Mouse (Mus musculus) heart, adult 8-10 months (tissue): ENCODE measurements around the gene Olfr1412. TPM values are rescaled to one million over a fixed set of nuclear protein-coding genes. Genes with fewer than 3 reads are reported as not detected.

Experiments
- DNase-seq: peaks from one replicate; pipeline ENCODE4 v3.0.0; 2022; ENCODE audit warnings: low spot score
- total RNA-seq, 4 experiments: library from RNA; stranded (reverse); gene quantifications; 2 replicates each; pipeline ENCODE4 v1.2.4; 2022

Gene Olfr1412
- total RNA-seq, 4 experiments from 2014 or later = not detected

GRCm38 (mm10) chr1:92637501-92638172, 52.1 kb downstream of the Olfr1412 start:
- no peak for DNase-seq

GRCm38 (mm10) chr1:92638181-92638580, 52.6 kb downstream of the Olfr1412 start:
- DNase-seq = no peak

GRCm38 (mm10) chr1:92638736-92639135, 53.2 kb downstream of the Olfr1412 start:
- no peak for DNase-seq

- DNase-seq = no peak
These were observed 54.8 kb downstream of the Olfr1412 start for GRCm38 (mm10) chr1:92640393-92640792.

Other genes with a start within 250 kb of the Olfr1412 start
- 1,000 to 10,000 TPM in 2 of 4 experiments, 100 to 1,000 TPM in 2; 926 to 1,166 (median 1,047) TPM for gene Ndufa10, start 111.9 kb upstream of the Olfr1412 start, total RNA-seq
- not detected for gene Olfr1416, start 100.7 kb upstream of the Olfr1412 start, total RNA-seq
- gene Olfr1415, start 89.7 kb upstream of the Olfr1412 start, total RNA-seq = not detected
- gene Olfr1414, start 67.1 kb upstream of the Olfr1412 start, total RNA-seq = not detected
- not detected for gene Olfr1413, start 14.5 kb upstream of the Olfr1412 start, total RNA-seq
- gene Olfr1411, start 8.6 kb downstream of the Olfr1412 start, total RNA-seq = not detected
- not detected for gene Olfr1410, start 20.0 kb downstream of the Olfr1412 start, total RNA-seq
- gene Olfr12, start 32.0 kb downstream of the Olfr1412 start, total RNA-seq = not detected
- gene Cops9, start 56.2 kb downstream of the Olfr1412 start, total RNA-seq = 100 to 1,000 TPM; 218 to 255 (median 237) TPM
- gene Otos, start 63.1 kb downstream of the Olfr1412 start, total RNA-seq = not detected
- 100 to 1,000 TPM; 481 to 555 (median 528) TPM for gene Gpc1, start 245.9 kb downstream of the Olfr1412 start, total RNA-seq